Mouse (Mus musculus): ENCODE measurements around the gene Hoxc12. TPM values are rescaled to one million over a fixed set of nuclear protein-coding genes. Genes with fewer than 3 reads are reported as not detected.

Gene Hoxc12
- polyA plus RNA-seq, 1 experiment from 2014 or later, result not detected

GRCm38 (mm10) chr15:102955833-102956640 lies 19.5 kb downstream of the Hoxc12 start:
- Histone ChIP-seq H3K36me3 (ENCODE audit: control insufficient read depth, insufficient read depth, low read length) (no peaks in the 10 kb centered on the region), H3K4me2 (no peak overlapping the region; the same call in 1 of the 2 replicates), H3K4me1 (ENCODE audit: control insufficient read depth, insufficient read depth, low read length) (peaks cover 3% of the 10 kb centered on the region; the same call in 1 of the 2 replicates)

GRCm38 (mm10) chr15:102956906-102957305 lies 20.3 kb downstream of the Hoxc12 start:
- peaks cover 3% of the 10 kb centered on the region; the same call in 1 of the 2 replicates for H3K4me1 ChIP-seq (ENCODE audit: control insufficient read depth, insufficient read depth, low read length)
- H3K4me3 ChIP-seq (ENCODE audit: low read depth, low read length), result no peak overlapping the region
- H3K27me3 ChIP-seq (ENCODE audit: control insufficient read depth, insufficient read depth, low read length), result peaks cover 95% of the 10 kb centered on the region
- no peak overlapping the region for H3K27ac ChIP-seq (ENCODE audit: low read depth, low read length)
- no peaks in the 10 kb centered on the region for H3K36me3 ChIP-seq (ENCODE audit: control insufficient read depth, insufficient read depth, low read length)
- no peaks in the 10 kb centered on the region for H3K9me3 ChIP-seq (replicated peaks; ENCODE audit: control insufficient read depth, low read length)
- 0% methylated on average over 12 of the region's 12 CpGs for WGBS (ENCODE audit: insufficient replicate concordance)
- no peak for ATAC-seq (replicated peaks; ENCODE audit: insufficient number of reproducible peaks, low FRiP score, low TSS enrichment)
- H3K9ac ChIP-seq (ENCODE audit: low read depth, low read length), result no peak overlapping the region
- H3K4me2 ChIP-seq, result no peak overlapping the region

More at GRCm38 (mm10) chr15:102955833-102956640, 19.5 kb downstream of the Hoxc12 start:
- no peak for ATAC-seq (replicated peaks; ENCODE audit: insufficient number of reproducible peaks, low FRiP score, low TSS enrichment)
- H3K9me3 ChIP-seq (replicated peaks; ENCODE audit: control insufficient read depth, low read length), result no peaks in the 10 kb centered on the region
- no peak overlapping the region for H3K27ac ChIP-seq (ENCODE audit: low read depth, low read length)
- peaks cover 94% of the 10 kb centered on the region for H3K27me3 ChIP-seq (ENCODE audit: control insufficient read depth, insufficient read depth, low read length)
- H3K4me3 ChIP-seq (ENCODE audit: low read depth, low read length), result no peak overlapping the region
- H3K9ac ChIP-seq (ENCODE audit: low read depth, low read length), result no peak overlapping the region
- WGBS (ENCODE audit: insufficient replicate concordance), result under 1% methylated on average over 36 of the region's 40 CpGs

GRCm38 (mm10) chr15:102959663-102960191 lies 23.2 kb downstream of the Hoxc12 start:
- Histone ChIP-seq H3K4me2 (no peak overlapping the region), H3K9ac (ENCODE audit: low read depth, low read length) (no peak overlapping the region)
- WGBS (ENCODE audit: insufficient replicate concordance), result 3% methylated on average over 13 of the region's 13 CpGs

GRCm38 (mm10) chr15:102961728-102962127 lies 25.2 kb downstream of the Hoxc12 start:
- no peaks in the 10 kb centered on the region for H3K36me3 ChIP-seq (ENCODE audit: control insufficient read depth, insufficient read depth, low read length)
- H3K9me3 ChIP-seq (replicated peaks; ENCODE audit: control insufficient read depth, low read length), result no peaks in the 10 kb centered on the region
- 2% methylated on average over 6 of the region's 6 CpGs for WGBS (ENCODE audit: insufficient replicate concordance)
- H3K4me1 ChIP-seq (ENCODE audit: control insufficient read depth, insufficient read depth, low read length), result 0 out of 2 replicates have a peak, but pooled peaks cover under 1% of the 10 kb centered on the region
- H3K4me2 ChIP-seq, result no peak overlapping the region
- no peak for ATAC-seq (replicated peaks; ENCODE audit: insufficient number of reproducible peaks, low FRiP score, low TSS enrichment)
- H3K27me3 ChIP-seq (ENCODE audit: control insufficient read depth, insufficient read depth, low read length), result peaks cover 94% of the 10 kb centered on the region
- H3K27ac ChIP-seq (ENCODE audit: low read depth, low read length), result no peak overlapping the region
- no peak overlapping the region for H3K9ac ChIP-seq (ENCODE audit: low read depth, low read length)
- H3K4me3 ChIP-seq (ENCODE audit: low read depth, low read length), result no peak overlapping the region

More at GRCm38 (mm10) chr15:102959663-102960191, 23.2 kb downstream of the Hoxc12 start:
- peaks cover 94% of the 10 kb centered on the region for H3K27me3 ChIP-seq (ENCODE audit: control insufficient read depth, insufficient read depth, low read length)
- no peaks in the 10 kb centered on the region for H3K9me3 ChIP-seq (replicated peaks; ENCODE audit: control insufficient read depth, low read length)
- H3K27ac ChIP-seq (ENCODE audit: low read depth, low read length), result no peak overlapping the region
- peaks cover 3% of the 10 kb centered on the region; the same call in 1 of the 2 replicates for H3K4me1 ChIP-seq (ENCODE audit: control insufficient read depth, insufficient read depth, low read length)
- no peak for ATAC-seq (replicated peaks; ENCODE audit: insufficient number of reproducible peaks, low FRiP score, low TSS enrichment)
- no peak overlapping the region for H3K4me3 ChIP-seq (ENCODE audit: low read depth, low read length)
- no peaks in the 10 kb centered on the region for H3K36me3 ChIP-seq (ENCODE audit: control insufficient read depth, insufficient read depth, low read length)

- Histone ChIP-seq H3K27me3 (ENCODE audit: control insufficient read depth, insufficient read depth, low read length) (peaks cover 94% of the 10 kb centered on the region), H3K27ac (ENCODE audit: low read depth, low read length) (no peak overlapping the region), H3K4me1 (ENCODE audit: control insufficient read depth, insufficient read depth, low read length) (0 out of 2 replicates have a peak, but pooled peaks cover 2% of the 10 kb centered on the region), H3K36me3 (ENCODE audit: control insufficient read depth, insufficient read depth, low read length) (no peaks in the 10 kb centered on the region), H3K9me3 (replicated peaks; ENCODE audit: control insufficient read depth, low read length) (no peaks in the 10 kb centered on the region), H3K4me2 (no peak overlapping the region), H3K9ac (ENCODE audit: low read depth, low read length) (no peak overlapping the region), H3K4me3 (ENCODE audit: low read depth, low read length) (no peak overlapping the region)
- no peak for ATAC-seq (replicated peaks; ENCODE audit: insufficient number of reproducible peaks, low FRiP score, low TSS enrichment)
- 1% methylated on average over 13 of the region's 13 CpGs for WGBS (ENCODE audit: insufficient replicate concordance)
Measured at GRCm38 (mm10) chr15:102962492-102962891, 25.9 kb downstream of the Hoxc12 start.

- peaks cover 93% of the 10 kb centered on the region for H3K27me3 ChIP-seq (ENCODE audit: control insufficient read depth, insufficient read depth, low read length)
- no peaks in the 10 kb centered on the region for H3K36me3 ChIP-seq (ENCODE audit: control insufficient read depth, insufficient read depth, low read length)
- no peak overlapping the region for H3K4me2 ChIP-seq
- no peak overlapping the region for H3K4me3 ChIP-seq (ENCODE audit: low read depth, low read length)
- H3K9me3 ChIP-seq (replicated peaks; ENCODE audit: control insufficient read depth, low read length), result no peaks in the 10 kb centered on the region
- 3% methylated on average over 8 of the region's 8 CpGs for WGBS (ENCODE audit: insufficient replicate concordance)
- no peak for ATAC-seq (replicated peaks; ENCODE audit: insufficient number of reproducible peaks, low FRiP score, low TSS enrichment)
- H3K9ac ChIP-seq (ENCODE audit: low read depth, low read length), result no peak overlapping the region
- H3K4me1 ChIP-seq (ENCODE audit: control insufficient read depth, insufficient read depth, low read length), result 0 out of 2 replicates have a peak, but pooled peaks cover 2% of the 10 kb centered on the region
- H3K27ac ChIP-seq (ENCODE audit: low read depth, low read length), result no peak overlapping the region
Measured at GRCm38 (mm10) chr15:102963259-102963658, 26.7 kb downstream of the Hoxc12 start.

- H3K9me3 ChIP-seq (replicated peaks; ENCODE audit: control insufficient read depth, low read length), result no peaks in the 10 kb centered on the region
- no peak overlapping the region for H3K9ac ChIP-seq (ENCODE audit: low read depth, low read length)
- WGBS (ENCODE audit: insufficient replicate concordance), result 1% methylated on average over 28 of the region's 28 CpGs
- no peak overlapping the region for H3K4me2 ChIP-seq
- H3K4me3 ChIP-seq (ENCODE audit: low read depth, low read length), result no peak overlapping the region
- ATAC-seq (replicated peaks; ENCODE audit: insufficient number of reproducible peaks, low FRiP score, low TSS enrichment), result no peak
- H3K36me3 ChIP-seq (ENCODE audit: control insufficient read depth, insufficient read depth, low read length), result no peaks in the 10 kb centered on the region
- 0 out of 2 replicates have a peak, but pooled peaks cover 2% of the 10 kb centered on the region for H3K4me1 ChIP-seq (ENCODE audit: control insufficient read depth, insufficient read depth, low read length)
- H3K27ac ChIP-seq (ENCODE audit: low read depth, low read length), result no peak overlapping the region
- H3K27me3 ChIP-seq (ENCODE audit: control insufficient read depth, insufficient read depth, low read length), result peaks cover 93% of the 10 kb centered on the region
Measured at GRCm38 (mm10) chr15:102963671-102964640, 27.4 kb downstream of the Hoxc12 start.

Data from heart, embryonic 11.5 days (tissue).